Mouse (Mus musculus) neural tube, embryonic 14.5 days (tissue): ENCODE results near the gene P4ha1. TPM values are rescaled to one million over a fixed set of nuclear protein-coding genes. Genes with fewer than 3 reads are reported as not detected.

ENCODE experiments used
- ATAC-seq: fragments of 200-750 bp; cut with Nextera tagmentation; 2 replicates; pipeline ENCODE4 v1.8.0; 2017; ENCODE audit warnings: low read depth, mild to moderate bottlenecking, moderate TSS enrichment, moderate library complexity
- H3K27ac ChIP-seq: fragments of 300-500 bp; sonication (generic); 2 replicates; pipeline ENCODE4 v1.5.1; 2014; ENCODE audit warnings: low read depth, mild to moderate bottlenecking, control low read depth, low read length, moderate library complexity, mixed read lengths
- H3K27me3 ChIP-seq: fragments of 300-500 bp; sonication (generic); 2 replicates; pipeline ENCODE4 v1.6.1; 2014; ENCODE audit warnings: low read length; ENCODE audit not compliant: control insufficient read depth, insufficient read depth
- H3K36me3 ChIP-seq: fragments of 300-500 bp; sonication (generic); 2 replicates; pipeline ENCODE4 v1.6.1; 2014; ENCODE audit warnings: low read length, mixed read lengths; ENCODE audit not compliant: control insufficient read depth, insufficient read depth
- H3K4me1 ChIP-seq: fragments of 300-500 bp; sonication (generic); 2 replicates; pipeline ENCODE4 v1.6.1; 2014; ENCODE audit warnings: low read length; ENCODE audit not compliant: control insufficient read depth, insufficient read depth
- H3K4me2 ChIP-seq: fragments of 300-500 bp; sonication (generic); 2 replicates; pipeline ENCODE4 v1.6.1; 2014; ENCODE audit warnings: mild to moderate bottlenecking, low read depth, low read length, control low read depth
- H3K4me3 ChIP-seq: fragments of 300-500 bp; sonication (generic); 2 replicates; pipeline ENCODE4 v1.5.1; 2014; ENCODE audit warnings: low read depth, low read length, control low read depth, mixed read lengths
- H3K9ac ChIP-seq: fragments of 300-500 bp; sonication (generic); replicated peaks from 2 replicates; pipeline ENCODE4 v1.6.1; 2014; ENCODE audit warnings: low read depth, mild to moderate bottlenecking, control low read depth, low read length, mixed read lengths
- H3K9me3 ChIP-seq: fragments of 300-500 bp; sonication (generic); 2 replicates; pipeline ENCODE4 v1.6.1; 2016; ENCODE audit warnings: low read length; ENCODE audit not compliant: control insufficient read depth
- WGBS: fragments of 180-500 bp; shearing (Covaris S2); extraction: QIAGEN DNeasy Blood & Tissue Kit; methylation state at CpG from one replicate; pipeline ENCODE4 v1.1.7; 2014; 5-methylcytosine and 5-hydroxymethylcytosine counted together
- polyA plus RNA-seq: library from polyadenylated mRNA; unstranded; fragments of >200 nt; fragmentation: Nextera tagmentation; extraction: Ambion mirVana; gene quantifications from 2 replicates; pipeline ENCODE4 v1.2.1, GENCODE M21; 2014

Gene P4ha1
- polyA plus RNA-seq, 1 experiment from 2014 or later, result 18.2 TPM

DNA sequence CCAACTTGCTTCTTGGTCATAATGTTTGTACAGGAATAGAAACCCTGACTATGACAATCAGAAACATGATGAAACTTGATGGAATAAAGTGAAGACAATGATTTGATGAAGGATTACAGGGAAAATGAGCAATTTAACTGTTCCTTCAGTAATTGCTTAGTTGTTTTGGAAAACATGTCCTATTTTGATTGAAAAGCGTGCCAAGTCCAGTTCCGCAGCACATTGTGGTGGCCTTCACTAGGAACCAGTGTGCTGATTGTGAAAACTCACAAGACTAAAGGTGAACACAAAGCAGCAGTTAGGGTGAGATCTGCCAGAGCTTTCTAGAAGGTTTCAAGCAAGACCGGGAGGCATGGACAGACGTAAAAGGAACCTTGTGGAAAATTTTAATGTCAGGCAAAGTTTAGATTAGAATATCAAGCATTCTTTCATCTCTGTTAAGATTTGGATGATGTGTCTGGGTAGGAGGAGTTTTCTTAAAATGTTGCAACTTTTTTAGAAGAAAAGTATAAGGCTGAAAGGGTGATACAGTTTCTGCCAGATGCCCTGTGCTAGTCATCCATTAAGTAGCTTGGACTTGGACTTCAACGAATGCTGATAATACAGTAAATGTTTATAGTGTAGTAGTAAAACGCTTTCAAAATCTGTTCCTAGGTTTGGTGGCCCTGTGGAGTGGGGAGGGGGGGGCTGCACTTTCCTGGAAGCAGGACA is 8.6 kb downstream of the P4ha1 start:
- no peak for ATAC-seq
- no peak overlapping the region for H3K27ac ChIP-seq
- no peaks in the 10 kb centered on the region for H3K9me3 ChIP-seq
- H3K9ac ChIP-seq, result no peak overlapping the region
- WGBS, result 90% methylated on average over 6 of the region's 6 CpGs
- no peaks in the 10 kb centered on the region for H3K36me3 ChIP-seq
- no peak overlapping the region for H3K4me3 ChIP-seq
- H3K27me3 ChIP-seq, result no peaks in the 10 kb centered on the region
- no peak overlapping the region for H3K4me2 ChIP-seq
- H3K4me1 ChIP-seq, result peaks cover 4% of the 10 kb centered on the region; the same call in 1 of the 2 replicates

DNA sequence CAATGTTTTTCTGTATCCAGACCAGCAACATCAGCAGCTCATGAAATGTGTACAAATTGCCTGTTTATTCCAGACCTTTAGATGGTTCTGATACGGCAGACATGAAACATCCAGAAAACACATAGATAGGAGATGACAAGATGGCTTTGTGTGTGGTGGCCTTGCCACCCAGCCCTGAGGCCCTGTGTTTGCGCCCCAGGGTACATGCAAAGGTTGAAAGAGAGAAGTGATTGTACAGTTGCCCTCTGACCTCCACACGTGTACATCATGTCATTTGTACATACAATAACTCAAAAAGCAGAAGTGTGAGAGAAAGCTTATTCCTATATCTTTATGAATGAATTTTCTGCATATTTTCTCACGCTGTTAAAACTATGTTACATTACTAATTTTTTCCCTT is 10.3 kb downstream of the P4ha1 start:
- no peaks in the 10 kb centered on the region for H3K4me1 ChIP-seq
- no peak for ATAC-seq
- H3K4me2 ChIP-seq, result no peak overlapping the region
- no peak overlapping the region for H3K9ac ChIP-seq
- no peaks in the 10 kb centered on the region for H3K27me3 ChIP-seq
- no peak overlapping the region for H3K27ac ChIP-seq
- H3K9me3 ChIP-seq, result no peaks in the 10 kb centered on the region
- H3K36me3 ChIP-seq, result 0 out of 2 replicates have a peak, but pooled peaks cover 2% of the 10 kb centered on the region
- H3K4me3 ChIP-seq, result no peak overlapping the region
- 91% methylated on average over 4 of the region's 4 CpGs for WGBS

DNA sequence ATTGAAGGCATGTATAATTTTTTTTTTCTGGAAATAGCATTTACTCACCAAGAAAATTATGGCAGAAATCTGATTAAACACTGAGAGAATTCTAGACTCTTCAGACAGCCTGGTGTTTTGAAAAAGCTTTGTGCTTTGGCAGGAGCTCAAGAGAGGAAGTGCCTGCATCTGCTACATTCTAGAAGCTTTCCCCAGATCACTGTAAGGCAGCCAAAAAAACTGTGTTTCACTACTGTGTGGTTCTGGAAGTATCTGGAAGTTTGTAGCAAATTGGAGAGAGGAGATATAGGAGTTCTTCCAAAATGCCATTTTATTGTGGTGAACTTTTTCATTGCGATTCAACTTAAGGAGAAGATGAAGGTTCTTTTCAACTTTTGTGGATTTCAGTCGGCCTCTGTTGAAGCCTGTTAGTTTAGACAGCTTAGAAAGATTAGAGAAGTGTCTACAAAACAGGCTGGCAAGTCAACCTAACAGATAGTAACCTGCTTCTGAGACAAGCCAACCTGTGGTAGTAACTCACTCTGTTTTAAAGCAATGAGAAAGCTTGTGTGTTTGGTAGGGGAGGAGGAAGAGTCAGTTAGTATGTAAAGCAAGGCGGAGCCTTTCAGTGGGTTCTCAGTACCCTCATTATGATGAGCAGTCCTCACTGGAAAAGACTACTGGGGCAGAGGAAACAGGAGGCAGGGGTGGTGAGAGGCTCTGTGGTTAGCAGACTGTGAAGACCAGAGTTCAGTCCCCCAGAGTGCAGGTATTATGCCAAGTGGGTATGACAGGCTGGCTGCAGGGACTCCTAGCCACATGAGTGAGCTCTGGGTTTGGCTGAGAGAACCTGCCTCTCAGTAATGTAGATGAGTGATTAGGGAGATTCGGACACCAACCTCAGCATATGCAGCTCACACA is 12.1 kb downstream of the P4ha1 start:
- Histone ChIP-seq H3K36me3 (peaks cover 6% of the 10 kb centered on the region; the same call in 1 of the 2 replicates), H3K27me3 (no peaks in the 10 kb centered on the region), H3K27ac (no peak overlapping the region), H3K9me3 (no peaks in the 10 kb centered on the region), H3K4me1 (no peaks in the 10 kb centered on the region), H3K4me3 (no peak overlapping the region), H3K4me2 (no peak overlapping the region), H3K9ac (no peak overlapping the region)
- no peak for ATAC-seq
- 86% methylated on average over 4 of the region's 4 CpGs for whole genome bisulfite sequencing

DNA sequence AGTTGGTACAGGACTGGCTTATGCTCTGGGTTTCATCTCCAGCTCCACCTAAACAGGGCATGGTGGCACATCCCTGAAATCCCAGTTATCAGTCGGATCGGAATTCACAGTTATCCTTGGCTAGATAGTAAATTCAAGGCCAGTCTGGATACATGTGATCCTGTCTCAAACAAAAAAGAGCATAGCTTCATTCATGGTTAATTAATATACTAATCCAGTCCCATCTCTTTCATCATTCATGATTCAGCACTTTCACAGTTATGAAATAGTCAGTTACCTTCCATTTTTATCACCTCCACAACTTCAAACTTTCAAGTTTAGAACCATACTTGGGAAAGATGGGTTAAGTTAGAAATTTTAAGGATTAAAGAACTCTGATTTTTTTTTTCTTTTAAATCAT is 13.0 kb downstream of the P4ha1 start:
- H3K4me1 ChIP-seq, result no peaks in the 10 kb centered on the region
- no peak overlapping the region for H3K4me2 ChIP-seq
- H3K4me3 ChIP-seq, result no peak overlapping the region
- H3K36me3 ChIP-seq, result peaks cover 6% of the 10 kb centered on the region; the same call in 1 of the 2 replicates
- H3K9me3 ChIP-seq, result no peaks in the 10 kb centered on the region
- no peaks in the 10 kb centered on the region for H3K27me3 ChIP-seq
- 84% methylated on average over 2 of the region's 2 CpGs for WGBS
- ATAC-seq, result no peak
- no peak overlapping the region for H3K9ac ChIP-seq
- H3K27ac ChIP-seq, result no peak overlapping the region

DNA sequence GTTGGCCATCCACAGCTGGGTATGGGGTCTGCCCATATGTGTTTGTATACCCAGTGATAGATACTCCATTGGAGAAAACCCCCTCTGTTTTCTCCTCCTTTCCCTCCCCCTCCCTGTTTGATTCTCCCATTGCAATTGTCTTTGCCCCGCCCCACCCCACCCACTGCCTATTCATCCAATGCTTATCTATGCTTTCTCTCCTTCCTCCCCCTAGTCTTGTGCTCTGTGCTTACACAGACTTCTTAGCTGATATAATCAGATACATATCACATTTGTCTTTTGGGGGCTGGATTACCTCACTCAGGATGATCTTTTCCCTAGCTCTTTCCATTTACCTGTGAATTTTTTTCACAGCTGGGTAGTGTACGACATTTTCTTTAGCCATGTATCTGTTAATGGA is 23.5 kb downstream of the P4ha1 start:
- 94% methylated on average over 2 of the region's 2 CpGs for WGBS
- Histone ChIP-seq H3K27ac (no peak overlapping the region), H3K9ac (no peak overlapping the region), H3K36me3 (peaks cover 30% of the 10 kb centered on the region), H3K4me2 (no peak overlapping the region), H3K4me1 (no peaks in the 10 kb centered on the region), H3K27me3 (no peaks in the 10 kb centered on the region), H3K4me3 (no peak overlapping the region), H3K9me3 (no peaks in the 10 kb centered on the region)
- ATAC-seq, result no peak

DNA sequence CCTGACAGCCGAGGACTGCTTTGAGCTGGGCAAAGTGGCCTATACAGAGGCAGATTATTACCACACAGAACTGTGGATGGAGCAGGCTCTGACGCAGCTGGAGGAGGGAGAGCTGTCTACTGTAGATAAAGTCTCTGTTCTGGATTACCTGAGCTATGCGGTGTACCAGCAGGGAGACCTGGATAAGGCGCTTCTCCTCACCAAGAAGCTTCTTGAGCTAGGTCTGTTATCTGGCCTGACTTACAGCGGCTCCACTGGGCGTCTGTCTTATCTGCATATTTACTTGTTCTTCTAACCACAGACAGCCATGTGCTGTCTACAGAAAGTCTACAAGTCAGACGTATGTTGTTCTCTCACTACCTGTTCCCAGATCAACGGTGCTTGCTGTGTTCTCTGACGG is 25.1 kb downstream of the P4ha1 start:
- H3K9ac ChIP-seq, result no peak overlapping the region
- no peaks in the 10 kb centered on the region for H3K27me3 ChIP-seq
- no peak overlapping the region for H3K27ac ChIP-seq
- no peak for ATAC-seq
- no peak overlapping the region for H3K4me3 ChIP-seq
- no peaks in the 10 kb centered on the region for H3K9me3 ChIP-seq
- H3K4me1 ChIP-seq, result no peaks in the 10 kb centered on the region
- H3K36me3 ChIP-seq, result peaks cover 42% of the 10 kb centered on the region
- H3K4me2 ChIP-seq, result no peak overlapping the region
- 98% methylated on average over 9 of the region's 9 CpGs for WGBS

DNA sequence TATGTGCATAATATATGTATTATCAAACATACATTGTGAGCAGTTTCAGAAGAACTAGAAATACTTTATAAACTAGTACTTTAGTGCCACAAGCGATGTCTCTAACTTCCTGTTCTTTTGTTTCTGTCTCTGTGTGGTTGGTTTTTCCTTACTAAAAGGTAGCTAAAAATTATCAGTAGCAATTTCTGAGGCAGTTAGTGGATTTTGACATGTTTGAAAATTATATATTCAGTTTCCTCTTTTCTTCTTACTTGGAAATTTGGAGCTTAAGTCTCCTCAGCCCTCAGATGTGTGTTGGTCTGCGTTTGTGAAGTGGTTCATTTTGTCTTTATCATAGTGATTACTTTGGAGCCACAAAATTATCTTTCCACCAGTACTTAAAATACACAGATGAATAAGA is 26.4 kb downstream of the P4ha1 start:
- no peak overlapping the region for H3K27ac ChIP-seq
- no peaks in the 10 kb centered on the region for H3K27me3 ChIP-seq
- ATAC-seq, result no peak
- no peaks in the 10 kb centered on the region for H3K9me3 ChIP-seq
- no peak overlapping the region for H3K4me3 ChIP-seq
- H3K9ac ChIP-seq, result no peak overlapping the region
- H3K4me2 ChIP-seq, result no peak overlapping the region
- whole genome bisulfite sequencing, result 93% methylated on average over 2 of the region's 2 CpGs
- peaks cover 36% of the 10 kb centered on the region for H3K36me3 ChIP-seq
- no peaks in the 10 kb centered on the region for H3K4me1 ChIP-seq

DNA sequence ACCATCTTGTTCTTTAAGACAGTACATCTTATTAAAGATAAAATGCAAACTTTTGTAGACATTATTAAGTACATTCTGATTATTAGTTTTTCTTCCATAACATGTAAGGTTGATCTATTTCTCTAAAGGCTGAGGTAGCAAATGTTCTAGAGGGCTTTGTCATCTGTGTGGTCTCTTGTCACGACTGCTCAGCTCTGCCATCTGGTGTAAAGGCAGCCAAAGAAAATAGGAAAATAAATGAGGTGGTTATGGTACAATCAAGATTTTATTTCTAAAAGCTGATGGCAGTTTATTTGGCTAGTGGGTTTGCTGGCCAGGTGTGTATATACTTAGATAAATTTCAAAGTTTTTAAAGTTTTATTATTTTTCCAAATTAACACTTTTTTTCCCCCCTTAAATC is 30.0 kb downstream of the P4ha1 start:
- Histone ChIP-seq H3K9ac (no peak overlapping the region), H3K36me3 (peaks cover 30% of the 10 kb centered on the region), H3K4me1 (no peaks in the 10 kb centered on the region), H3K27ac (no peak overlapping the region), H3K9me3 (no peaks in the 10 kb centered on the region), H3K4me3 (no peak overlapping the region), H3K27me3 (no peaks in the 10 kb centered on the region), H3K4me2 (no peak overlapping the region)
- no peak for ATAC-seq
- WGBS, result 46% methylated on average over 1 of the region's 1 CpGs

DNA sequence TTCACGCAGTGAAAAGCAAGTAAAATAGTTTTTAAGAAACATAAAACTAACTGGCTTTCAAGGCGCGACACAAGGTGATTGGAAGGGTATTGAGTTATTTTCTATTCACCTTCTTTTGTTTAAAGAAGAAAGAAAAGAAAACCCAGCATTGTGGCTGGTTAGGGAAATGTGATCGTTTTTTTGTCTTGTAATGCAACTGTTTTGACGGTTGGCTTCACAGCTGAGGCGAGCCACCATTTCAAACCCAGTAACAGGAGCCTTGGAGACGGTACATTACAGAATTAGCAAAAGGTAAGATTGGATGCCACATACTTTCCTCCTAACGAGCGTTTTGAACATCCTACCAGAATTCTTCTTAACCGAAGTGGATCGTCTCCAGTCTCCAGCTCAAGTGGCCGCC is 31.0 kb downstream of the P4ha1 start:
- no peak overlapping the region for H3K4me2 ChIP-seq
- 60% methylated on average over 12 of the region's 12 CpGs for WGBS
- H3K9me3 ChIP-seq, result no peaks in the 10 kb centered on the region
- no peaks in the 10 kb centered on the region for H3K4me1 ChIP-seq
- ATAC-seq, result no peak
- H3K27me3 ChIP-seq, result no peaks in the 10 kb centered on the region
- H3K27ac ChIP-seq, result no peak overlapping the region
- H3K4me3 ChIP-seq, result no peak overlapping the region
- peaks cover 27% of the 10 kb centered on the region for H3K36me3 ChIP-seq
- no peak overlapping the region for H3K9ac ChIP-seq
